Mouse (Mus musculus): ENCODE data around the gene Pkd1l2. TPM values are rescaled to one million over a fixed set of nuclear protein-coding genes. Genes with fewer than 3 reads are reported as not detected.

Gene Pkd1l2
- polyA plus RNA-seq, 2 experiments, result not detected

- TF ChIP-seq CTCF (IDR thresholded peaks at IDR 0.05; ENCODE audit: low read depth), result no peak
- no peak for TF ChIP-seq EP300 (IDR thresholded peaks at IDR 0.05; ENCODE audit: low read depth)
- no peak overlapping the region for H3K4me3 ChIP-seq (ENCODE audit: insufficient read depth in 1 of 2, low read depth in 2 of 2, low read length in 2 of 2)
- no peaks in the 10 kb centered on the region for H3K27me3 ChIP-seq (ENCODE audit: control insufficient read depth, insufficient read depth, low read length)
- 62% methylated on average over 7 of the region's 7 CpGs for WGBS (ENCODE audit: insufficient replicate concordance)
- ATAC-seq (ENCODE audit: insufficient read depth), result no peak
- no peak overlapping the region for H3K9ac ChIP-seq (replicated peaks)
- no peaks in the 10 kb centered on the region for H3K36me3 ChIP-seq (replicated peaks; ENCODE audit: control insufficient read depth, insufficient read depth, low read depth)
- no peak overlapping the region for H3K27ac ChIP-seq
- H3K4me1 ChIP-seq (replicated peaks; ENCODE audit: control insufficient read depth in 2 of 2, insufficient read depth in 2 of 2, low read length in 1 of 2), result no peaks in the 10 kb centered on the region
- no peak overlapping the region for H3K4me2 ChIP-seq (ENCODE audit: low read depth)
- H3K9me3 ChIP-seq (ENCODE audit: control insufficient read depth, low read length), result no peaks in the 10 kb centered on the region
- DNase-seq (ENCODE audit: low read depth in 3 of 3, low spot score in 3 of 3), result no peak
Observed at GRCm38 (mm10) chr8:117039843-117040242, 42.4 kb downstream of the Pkd1l2 start.

- TF ChIP-seq EP300 (IDR thresholded peaks at IDR 0.05; ENCODE audit: low read depth) (no peak), CTCF (IDR thresholded peaks at IDR 0.05; ENCODE audit: low read depth) (no peak)
- Histone ChIP-seq H3K9me3 (ENCODE audit: control insufficient read depth, low read length) (no peaks in the 10 kb centered on the region), H3K27me3 (ENCODE audit: control insufficient read depth, insufficient read depth, low read length) (no peaks in the 10 kb centered on the region), H3K27ac (no peak overlapping the region), H3K4me2 (ENCODE audit: low read depth) (no peak overlapping the region), H3K36me3 (replicated peaks; ENCODE audit: control insufficient read depth, insufficient read depth, low read depth) (no peaks in the 10 kb centered on the region), H3K4me1 (replicated peaks; ENCODE audit: control insufficient read depth in 2 of 2, insufficient read depth in 2 of 2, low read length in 1 of 2) (peaks cover 0 to 2% of the 10 kb centered on the region in 2 experiments; a peak in 2 of 4 replicates), H3K4me3 (ENCODE audit: insufficient read depth in 1 of 2, low read depth in 2 of 2, low read length in 2 of 2) (no peak overlapping the region), H3K9ac (replicated peaks) (no peak overlapping the region)
- DNase-seq (ENCODE audit: low read depth in 3 of 3, low spot score in 3 of 3), result no peak
- ATAC-seq (ENCODE audit: insufficient read depth), result no peak
- 61% methylated on average over 7 of the region's 7 CpGs for WGBS (ENCODE audit: insufficient replicate concordance)
Observed at GRCm38 (mm10) chr8:117037374-117037935, 44.8 kb downstream of the Pkd1l2 start.

- Histone ChIP-seq H3K9me3 (ENCODE audit: control insufficient read depth, low read length) (no peaks in the 10 kb centered on the region), H3K4me3 (ENCODE audit: insufficient read depth in 1 of 2, low read depth in 2 of 2, low read length in 2 of 2) (no peak overlapping the region), H3K4me1 (replicated peaks; ENCODE audit: control insufficient read depth in 2 of 2, insufficient read depth in 2 of 2, low read length in 1 of 2) (peaks cover 0 to 2% of the 10 kb centered on the region in 2 experiments; a peak in 2 of 4 replicates), H3K36me3 (replicated peaks; ENCODE audit: control insufficient read depth, insufficient read depth, low read depth) (no peaks in the 10 kb centered on the region), H3K27me3 (ENCODE audit: control insufficient read depth, insufficient read depth, low read length) (no peaks in the 10 kb centered on the region), H3K4me2 (ENCODE audit: low read depth) (no peak overlapping the region), H3K27ac (no peak overlapping the region), H3K9ac (replicated peaks) (no peak overlapping the region)
- no peak for ATAC-seq (ENCODE audit: insufficient read depth)
- TF ChIP-seq EP300 (IDR thresholded peaks at IDR 0.05; ENCODE audit: low read depth) (no peak), CTCF (IDR thresholded peaks at IDR 0.05; ENCODE audit: low read depth) (no peak)
- 18% methylated on average over 3 of the region's 3 CpGs for WGBS (ENCODE audit: insufficient replicate concordance)
- DNase-seq (ENCODE audit: low read depth in 3 of 3, low spot score in 3 of 3), result no peak
Observed at GRCm38 (mm10) chr8:117033393-117033792, 48.9 kb downstream of the Pkd1l2 start.

GRCm38 (mm10) chr8:117032609-117033008 lies 49.6 kb downstream of the Pkd1l2 start:
- DNase-seq (ENCODE audit: low read depth in 3 of 3, low spot score in 3 of 3) (no peak), ATAC-seq (ENCODE audit: insufficient read depth) (no peak)
- no peaks in the 10 kb centered on the region for H3K9me3 ChIP-seq (ENCODE audit: control insufficient read depth, low read length)
- H3K27me3 ChIP-seq (ENCODE audit: control insufficient read depth, insufficient read depth, low read length), result no peaks in the 10 kb centered on the region
- H3K4me3 ChIP-seq (ENCODE audit: insufficient read depth in 1 of 2, low read depth in 2 of 2, low read length in 2 of 2), result no peak overlapping the region
- 24% methylated on average over 8 of the region's 8 CpGs for WGBS (ENCODE audit: insufficient replicate concordance)
- H3K4me1 ChIP-seq (replicated peaks; ENCODE audit: control insufficient read depth in 2 of 2, insufficient read depth in 2 of 2, low read length in 1 of 2), result peaks cover 0 to 2% of the 10 kb centered on the region in 2 experiments; a peak in 2 of 4 replicates
- no peak overlapping the region for H3K27ac ChIP-seq
- no peak for TF ChIP-seq CTCF (IDR thresholded peaks at IDR 0.05; ENCODE audit: low read depth)
- no peak for TF ChIP-seq EP300 (IDR thresholded peaks at IDR 0.05; ENCODE audit: low read depth)
- no peaks in the 10 kb centered on the region for H3K36me3 ChIP-seq (replicated peaks; ENCODE audit: control insufficient read depth, insufficient read depth, low read depth)
- H3K4me2 ChIP-seq (ENCODE audit: low read depth), result no peak overlapping the region
- H3K9ac ChIP-seq (replicated peaks), result no peak overlapping the region

GRCm38 (mm10) chr8:117031476-117031875 lies 50.8 kb downstream of the Pkd1l2 start:
- Histone ChIP-seq H3K4me2 (ENCODE audit: low read depth) (no peak overlapping the region), H3K4me3 (ENCODE audit: insufficient read depth in 1 of 2, low read depth in 2 of 2, low read length in 2 of 2) (no peak overlapping the region), H3K27ac (no peak overlapping the region), H3K27me3 (ENCODE audit: control insufficient read depth, insufficient read depth, low read length) (no peaks in the 10 kb centered on the region), H3K4me1 (replicated peaks; ENCODE audit: control insufficient read depth in 2 of 2, insufficient read depth in 2 of 2, low read length in 1 of 2) (peaks cover 0 to 2% of the 10 kb centered on the region in 2 experiments; a peak in 2 of 4 replicates), H3K9me3 (ENCODE audit: control insufficient read depth, low read length) (no peaks in the 10 kb centered on the region), H3K36me3 (replicated peaks; ENCODE audit: control insufficient read depth, insufficient read depth, low read depth) (no peaks in the 10 kb centered on the region), H3K9ac (replicated peaks) (no peak overlapping the region)
- no peak for DNase-seq (ENCODE audit: low read depth in 3 of 3, low spot score in 3 of 3)
- ATAC-seq (ENCODE audit: insufficient read depth), result no peak
- 50% methylated on average over 6 of the region's 6 CpGs for WGBS (ENCODE audit: insufficient replicate concordance)
- no peak for TF ChIP-seq EP300 (IDR thresholded peaks at IDR 0.05; ENCODE audit: low read depth)
- TF ChIP-seq CTCF (IDR thresholded peaks at IDR 0.05; ENCODE audit: low read depth), result no peak
